10 mouse cellular contexts compared by ENCODE assay signal in the genomic region with DNA sequence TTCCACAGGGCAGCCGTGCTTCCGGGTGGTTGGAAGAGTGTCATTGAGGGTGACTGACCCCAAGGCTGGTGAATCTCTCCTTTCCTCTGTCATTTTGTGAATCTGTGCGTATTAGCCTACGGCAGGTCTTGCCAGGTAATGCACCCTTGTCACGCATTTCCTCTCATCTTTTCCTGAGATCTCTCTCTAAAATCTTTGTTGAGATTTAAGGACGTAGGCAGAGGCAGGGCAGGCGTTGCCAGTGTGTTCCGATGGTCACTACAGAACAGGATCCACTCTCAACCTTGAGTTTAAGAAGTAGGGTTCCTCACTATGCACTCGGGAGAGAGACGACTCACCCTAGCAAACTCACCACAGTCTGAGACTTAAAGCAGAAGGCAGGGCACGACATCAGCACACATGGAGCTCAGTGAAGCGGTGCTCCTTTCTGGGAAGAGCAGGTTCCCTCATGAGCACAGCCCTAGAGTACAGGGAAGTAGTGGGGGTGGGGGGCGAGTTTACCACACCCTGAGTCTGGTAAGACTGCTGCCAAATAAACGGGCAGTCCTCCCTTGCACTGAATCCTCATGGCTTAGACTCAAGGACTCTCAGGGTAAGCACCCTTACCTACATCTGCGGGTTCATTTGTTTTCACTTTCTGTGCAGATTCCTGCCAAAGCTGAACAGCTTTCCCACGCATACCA. TPM values are rescaled to one million over a fixed set of nuclear protein-coding genes. Genes with fewer than 3 reads are reported as not detected.
DNase-seq lines count a peak whose midpoint lies in the region; ATAC-seq and TF ChIP-seq lines count a peak whose summit lies in the region.
"Had no signal": no experiment of that assay in that cellular context is flagged by ENCODE, and none has a peak within 500 bp of the region (broad histone marks: within the 10 kb centered on the region; RNA-seq: fewer than 3 reads in every experiment).

No protein-coding gene starts in this region.

- H3K27ac ChIP-seq in heart, postnatal 0 days (ENCODE audit: low read depth): no peak overlapping the region
- H3K27ac ChIP-seq in ES-Bruce4 (ENCODE audit: insufficient read depth, low read length): no peak overlapping the region
- no peak overlapping the region for H3K27ac ChIP-seq in limb, embryonic 13.5 days
- H3K27ac ChIP-seq in macrophage: no peak overlapping the region
- H3K27ac ChIP-seq in forebrain, embryonic 15.5 days (replicated peaks): no peak overlapping the region

- no peak for DNase-seq in heart, postnatal 0 days (ENCODE audit: low spot score)
- no peak for DNase-seq in heart, postnatal 36 days
- no peak for DNase-seq in layer of hippocampus, postnatal 36 days
- DNase-seq in adrenal gland, adult 2 months: no peak

- H3K4me3 ChIP-seq in heart, postnatal 0 days (ENCODE audit: low read depth, low read length): peak overlapping the region; percentile 30; the same call in 1 of the 2 replicates
- H3K4me3 ChIP-seq in ES-Bruce4 (ENCODE audit: low read depth, low read length): peak overlapping the region; percentile 58
- H3K4me3 ChIP-seq in limb, embryonic 13.5 days: no peak overlapping the region
- H3K4me3 ChIP-seq in macrophage (ENCODE audit: inconsistent target): peak overlapping the region; percentile 25
- H3K4me3 ChIP-seq in forebrain, embryonic 15.5 days: no peak overlapping the region
- H3K4me3 ChIP-seq: myocyte had no signal

- TF ChIP-seq CTCF in heart, postnatal 0 days (IDR thresholded peaks at IDR 0.05; ENCODE audit: low read depth): no peak
- no peak for TF ChIP-seq CTCF in ES-Bruce4 (IDR thresholded peaks at IDR 0.05; ENCODE audit: low read depth, low read length)

- ATAC-seq in heart, postnatal 0 days (ENCODE audit: insufficient read depth, low read depth): no peak
- ATAC-seq in limb, embryonic 13.5 days (ENCODE audit: low FRiP score, low read depth): no peak
- ATAC-seq in forebrain, embryonic 15.5 days (replicated peaks): no peak

- intact Hi-C loops in heart, postnatal 36 days (cut with DNase I): no loop called here

- H3K4me1 ChIP-seq in heart, postnatal 0 days (ENCODE audit: control insufficient read depth, insufficient read depth): peaks cover 6% of the 10 kb centered on the region; the same call in 1 of the 2 replicates
- no peaks in the 10 kb centered on the region for H3K4me1 ChIP-seq in ES-Bruce4 (ENCODE audit: control insufficient read depth, insufficient read depth, low read length)
- H3K4me1 ChIP-seq in limb, embryonic 13.5 days: peaks cover 17% of the 10 kb centered on the region
- H3K4me1 ChIP-seq in forebrain, embryonic 15.5 days: no peaks in the 10 kb centered on the region

- no peak overlapping the region for H3K9ac ChIP-seq in heart, postnatal 0 days (replicated peaks; ENCODE audit: low read depth, low read length)
- H3K9ac ChIP-seq in ES-Bruce4 (ENCODE audit: low read depth, poor library complexity, severe bottlenecking): peak overlapping the region; percentile 28
- H3K9ac ChIP-seq in limb, embryonic 13.5 days: no peak overlapping the region
- H3K9ac ChIP-seq in forebrain, embryonic 15.5 days (replicated peaks): no peak overlapping the region

- WGBS in heart, postnatal 0 days: 66% methylated on average over 16 of the region's 16 CpGs
- WGBS in limb, embryonic 13.5 days: 68% methylated on average over 16 of the region's 16 CpGs
- 15% methylated on average over 16 of the region's 16 CpGs for WGBS in macrophage (ENCODE audit: missing documents)
- WGBS in forebrain, embryonic 15.5 days: 78% methylated on average over 16 of the region's 16 CpGs

- H3K79me2 ChIP-seq in macrophage (ENCODE audit: inconsistent target): no peaks in the 10 kb centered on the region

- no peak for TF ChIP-seq POLR2A in ES-Bruce4 (IDR thresholded peaks at IDR 0.05; ENCODE audit: insufficient read depth, low read length)

- H3K4me2 ChIP-seq in heart, postnatal 0 days (ENCODE audit: low read depth, low read length): peak overlapping the region; percentile 65
- peak overlapping the region; percentile 46; the same call in 1 of the 2 replicates for H3K4me2 ChIP-seq in limb, embryonic 13.5 days (replicated peaks)
- no peak overlapping the region for H3K4me2 ChIP-seq in forebrain, embryonic 15.5 days (replicated peaks)

- no peaks in the 10 kb centered on the region for H3K36me3 ChIP-seq in heart, postnatal 0 days (replicated peaks; ENCODE audit: control insufficient read depth, insufficient read depth, low read length)
- H3K36me3 ChIP-seq in ES-Bruce4 (ENCODE audit: control insufficient read depth, insufficient read depth, low read length, poor library complexity, severe bottlenecking) (no peaks in the 10 kb centered on the region), macrophage (ENCODE audit: inconsistent target) (no peaks in the 10 kb centered on the region)
- no peaks in the 10 kb centered on the region for H3K36me3 ChIP-seq in limb, embryonic 13.5 days
- no peaks in the 10 kb centered on the region for H3K36me3 ChIP-seq in forebrain, embryonic 15.5 days
- H3K36me3 ChIP-seq: G1E had no signal

- TF ChIP-seq EP300 in heart, postnatal 0 days (IDR thresholded peaks at IDR 0.05; ENCODE audit: low read depth): no peak
- TF ChIP-seq EP300 in ES-Bruce4 (IDR thresholded peaks at IDR 0.05; ENCODE audit: insufficient read depth, low read depth, low read length): no peak

- no peaks in the 10 kb centered on the region for H3K27me3 ChIP-seq in heart, postnatal 0 days (ENCODE audit: control insufficient read depth, insufficient read depth, low read length)
- H3K27me3 ChIP-seq in ES-Bruce4 (ENCODE audit: control insufficient read depth, insufficient read depth, low read length, poor library complexity, severe bottlenecking): no peaks in the 10 kb centered on the region
- H3K27me3 ChIP-seq in limb, embryonic 13.5 days: no peaks in the 10 kb centered on the region
- no peaks in the 10 kb centered on the region for H3K27me3 ChIP-seq in forebrain, embryonic 15.5 days

- no peaks in the 10 kb centered on the region for H3K9me3 ChIP-seq in heart, postnatal 0 days (replicated peaks; ENCODE audit: control insufficient read depth, low read length)
- no peaks in the 10 kb centered on the region for H3K9me3 ChIP-seq in ES-Bruce4 (replicated peaks; ENCODE audit: control insufficient read depth, insufficient read depth, low read length, poor library complexity, severe bottlenecking)
- H3K9me3 ChIP-seq in limb, embryonic 13.5 days: no peaks in the 10 kb centered on the region
- no peaks in the 10 kb centered on the region for H3K9me3 ChIP-seq in forebrain, embryonic 15.5 days
- H3K9me3 ChIP-seq: G1E had no signal

RNA-seq across cellular contexts. Expression of a gene that starts 31.1 kb away (rescaled TPM):
- total RNA-seq in heart, postnatal 0 days (2014; rRNA removed; ENCODE audit: low replicate concordance): 0.08 and 0.35 TPM in 2 replicates
- polyA plus RNA-seq in heart, postnatal 0 days (2015; fragmentation: Nextera tagmentation; extraction: Ambion mirVana): 21.8 and 23.5 TPM in 2 replicates
- total RNA-seq in heart, postnatal 36 days (2021): not detected
- polyA plus RNA-seq in ES-Bruce4 (2011; ENCODE audit: insufficient read depth, insufficient read length, low read depth, missing spikeins) (6.7 and 9.0 TPM in 2 replicates), macrophage (2018) (1.3 to 4.3 TPM (median 2.3 TPM) in 3 replicates)
- polyA plus RNA-seq in limb, embryonic 13.5 days (2015; fragmentation: Nextera tagmentation; extraction: Ambion mirVana): 90.3 and 90.4 TPM in 2 replicates
- 10 to 100 TPM in 11 of 26 experiments, 1 to 10 TPM in 15; 1.7 to 29.5 (median 6.8) TPM for total RNA-seq in macrophage (2018; cell fraction: chromatin; rRNA removed)
- total RNA-seq in macrophage (2018; cell fraction: cytosol; rRNA removed): 1 to 10 TPM in 15 of 26 experiments, under 1 TPM in 11; 0.41 to 3.0 (median 1.4) TPM
- total RNA-seq in macrophage (2018; cell fraction: nucleus; rRNA removed): 10 to 100 TPM in 10 of 26 experiments, 1 to 10 TPM in 16; 1.2 to 21.8 (median 6.9) TPM
- 1 to 10 TPM; 1.1 to 2.3 TPM for total RNA-seq in layer of hippocampus, postnatal 36 days (2021)
- 1 to 10 TPM in 1 of 2 experiments, under 1 TPM in 1; 0.26 to 1.2 TPM for total RNA-seq in adrenal gland, adult 2 months (2021)
- polyA plus RNA-seq in adrenal gland, adult 2 months (2012; rRNA removed): 0.33 and 0.55 TPM in 2 replicates
- polyA plus RNA-seq in forebrain, embryonic 15.5 days (2015; fragmentation: Nextera tagmentation; extraction: Ambion mirVana): 61.9 and 71.1 TPM in 2 replicates

RNA-seq across cellular contexts. Expression of a gene that starts 37.8 kb away (rescaled TPM):
- total RNA-seq in heart, postnatal 0 days (2014; rRNA removed; ENCODE audit: low replicate concordance): 42.4 and 101 TPM in 2 replicates
- 170 and 177 TPM in 2 replicates for polyA plus RNA-seq in heart, postnatal 0 days (2015; fragmentation: Nextera tagmentation; extraction: Ambion mirVana)
- 100 to 1,000 TPM; 125 to 133 TPM for total RNA-seq in heart, postnatal 36 days (2021)
- polyA plus RNA-seq in ES-Bruce4 (2011; ENCODE audit: insufficient read depth, insufficient read length, low read depth, missing spikeins): 949 and 975 TPM in 2 replicates
- polyA plus RNA-seq in limb, embryonic 13.5 days (2015; fragmentation: Nextera tagmentation; extraction: Ambion mirVana): 759 and 771 TPM in 2 replicates
- total RNA-seq in macrophage (2018; cell fraction: chromatin; rRNA removed): 100 to 1,000 TPM; 169 to 445 (median 256) TPM
- 100 to 1,000 TPM; 126 to 208 (median 164) TPM for total RNA-seq in macrophage (2018; cell fraction: cytosol; rRNA removed)
- total RNA-seq in macrophage (2018; cell fraction: nucleus; rRNA removed): 100 to 1,000 TPM; 166 to 390 (median 238) TPM
- 156 to 310 TPM (median 188 TPM) in 3 replicates for polyA plus RNA-seq in macrophage (2018)
- 100 to 1,000 TPM; 279 to 281 TPM for total RNA-seq in layer of hippocampus, postnatal 36 days (2021)
- 100 to 1,000 TPM; 240 to 298 TPM for total RNA-seq in adrenal gland, adult 2 months (2021)
- polyA plus RNA-seq in adrenal gland, adult 2 months (2012; rRNA removed): 24.4 and 40.6 TPM in 2 replicates
- polyA plus RNA-seq in forebrain, embryonic 15.5 days (2015; fragmentation: Nextera tagmentation; extraction: Ambion mirVana): 710 and 729 TPM in 2 replicates

RNA-seq across cellular contexts. Expression of a gene that starts 55.6 kb away (rescaled TPM):
- 10.2 and 12.6 TPM in 2 replicates for total RNA-seq in heart, postnatal 0 days (2014; rRNA removed; ENCODE audit: low replicate concordance)
- 12.9 and 14.4 TPM in 2 replicates for polyA plus RNA-seq in heart, postnatal 0 days (2015; fragmentation: Nextera tagmentation; extraction: Ambion mirVana)
- 10 to 100 TPM; 21.7 to 25.5 TPM for total RNA-seq in heart, postnatal 36 days (2021)
- 217 and 224 TPM in 2 replicates for polyA plus RNA-seq in ES-Bruce4 (2011; ENCODE audit: insufficient read depth, insufficient read length, low read depth, missing spikeins)
- polyA plus RNA-seq in limb, embryonic 13.5 days (2015; fragmentation: Nextera tagmentation; extraction: Ambion mirVana): 72.3 and 74.0 TPM in 2 replicates
- 100 to 1,000 TPM in 6 of 26 experiments, 10 to 100 TPM in 20; 53.4 to 128 (median 84.3) TPM for total RNA-seq in macrophage (2018; cell fraction: chromatin; rRNA removed)
- 10 to 100 TPM; 43.7 to 77.4 (median 63.7) TPM for total RNA-seq in macrophage (2018; cell fraction: cytosol; rRNA removed)
- total RNA-seq in macrophage (2018; cell fraction: nucleus; rRNA removed): 100 to 1,000 TPM in 2 of 26 experiments, 10 to 100 TPM in 24; 51.1 to 103 (median 65.4) TPM
- 37.9 to 74.0 TPM (median 56.6 TPM) in 3 replicates for polyA plus RNA-seq in macrophage (2018)
- total RNA-seq in layer of hippocampus, postnatal 36 days (2021): 10 to 100 TPM; 52.2 to 53.9 TPM
- total RNA-seq in adrenal gland, adult 2 months (2021): 10 to 100 TPM; 48.2 to 55.7 TPM
- 3.6 and 4.6 TPM in 2 replicates for polyA plus RNA-seq in adrenal gland, adult 2 months (2012; rRNA removed)
- polyA plus RNA-seq in forebrain, embryonic 15.5 days (2015; fragmentation: Nextera tagmentation; extraction: Ambion mirVana): 56.1 and 58.9 TPM in 2 replicates

Comparison
In these comparisons a context has a peak if more than half of its experiments do, and no peak if none do; other contexts are left out.
1. H3K4me3 ChIP-seq: peak in heart, postnatal 0 days (single experiment), ES-Bruce4 (single experiment) and macrophage (single experiment); none in limb, embryonic 13.5 days (single experiment) and forebrain, embryonic 15.5 days (single experiment).